Mouse (Mus musculus) intestine, embryonic 15.5 days (tissue): ENCODE data around the gene Katnbl1. TPM values are rescaled to one million over a fixed set of nuclear protein-coding genes. Genes with fewer than 3 reads are reported as not detected.
"Not testable (repeated sequence)": the region's sequence is repeated elsewhere in the genome, so short reads cannot be mapped to it uniquely, and the experiment has no call there.

Experiments
- ATAC-seq: fragments of 200-750 bp; cut with Nextera tagmentation; 2 replicates; pipeline ENCODE4 v1.8.0; 2017; ENCODE audit warnings: moderate TSS enrichment, moderate library complexity
- H3K27ac ChIP-seq: fragments of 300-500 bp; sonication (generic); 2 replicates; pipeline ENCODE4 v1.5.1; 2015; ENCODE audit warnings: mild to moderate bottlenecking, inconsistent platforms
- H3K27me3 ChIP-seq: fragments of 300-500 bp; sonication (generic); replicated peaks from 2 replicates; pipeline ENCODE4 v1.6.1; 2015; ENCODE audit warnings: inconsistent platforms
- H3K36me3 ChIP-seq: fragments of 300-500 bp; sonication (generic); 2 replicates; pipeline ENCODE4 v1.6.1; 2015; ENCODE audit warnings: inconsistent platforms
- H3K4me1 ChIP-seq: fragments of 300-500 bp; sonication (generic); replicated peaks from 2 replicates; pipeline ENCODE4 v1.6.1; 2015; ENCODE audit warnings: inconsistent platforms
- H3K4me2 ChIP-seq: fragments of 300-500 bp; sonication (generic); replicated peaks from 2 replicates; pipeline ENCODE4 v1.6.1; 2015; ENCODE audit warnings: mild to moderate bottlenecking, inconsistent platforms
- H3K4me3 ChIP-seq: fragments of 300-500 bp; sonication (generic); replicated peaks from 2 replicates; pipeline ENCODE4 v1.5.1; 2015; ENCODE audit warnings: inconsistent platforms
- H3K9ac ChIP-seq: fragments of 300-500 bp; sonication (generic); 2 replicates; pipeline ENCODE4 v1.6.1; 2015; ENCODE audit warnings: inconsistent platforms
- H3K9me3 ChIP-seq: fragments of 300-500 bp; sonication (generic); 2 replicates; pipeline ENCODE4 v1.6.1; 2016; ENCODE audit warnings: inconsistent platforms
- WGBS: fragments of 180-500 bp; shearing (Covaris S2); methylation state at CpG from one replicate; pipeline ENCODE4 v1.1.7; 2015; 5-methylcytosine and 5-hydroxymethylcytosine counted together
- polyA plus RNA-seq: library from polyadenylated mRNA; unstranded; fragments of >200 nt; fragmentation: Nextera tagmentation; extraction: Ambion mirVana; gene quantifications from 2 replicates; pipeline ENCODE4 v1.2.1, GENCODE M21; 2015

Katnbl1 gene
- polyA plus RNA-seq, 1 experiment from 2014 or later: 43.0 TPM

DNA sequence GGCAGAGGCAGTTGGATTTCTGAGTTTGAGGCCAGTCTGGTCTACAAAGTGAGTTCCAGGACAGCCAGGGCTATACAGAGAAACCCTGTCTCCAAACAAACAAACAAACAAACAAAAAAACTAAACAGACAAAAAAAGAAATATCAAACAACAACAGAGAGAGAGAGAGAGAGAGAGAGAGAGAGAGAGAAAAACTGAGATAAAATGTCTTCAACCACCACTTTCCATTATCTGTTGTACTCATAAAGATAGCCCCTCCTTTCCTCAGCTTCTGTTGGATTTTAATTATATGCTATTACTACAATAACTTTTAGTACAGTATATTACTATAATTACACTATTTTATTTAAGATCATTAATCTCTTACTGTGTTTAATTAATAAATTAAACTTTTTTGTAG, 73.5 kb downstream of the Katnbl1 start:
- H3K4me2 ChIP-seq, H3K9ac ChIP-seq, H3K27ac ChIP-seq, H3K27me3 ChIP-seq, H3K9me3 ChIP-seq, ATAC-seq, H3K4me3 ChIP-seq, H3K36me3 ChIP-seq, H3K4me1 ChIP-seq: not testable (repeated sequence)

DNA sequence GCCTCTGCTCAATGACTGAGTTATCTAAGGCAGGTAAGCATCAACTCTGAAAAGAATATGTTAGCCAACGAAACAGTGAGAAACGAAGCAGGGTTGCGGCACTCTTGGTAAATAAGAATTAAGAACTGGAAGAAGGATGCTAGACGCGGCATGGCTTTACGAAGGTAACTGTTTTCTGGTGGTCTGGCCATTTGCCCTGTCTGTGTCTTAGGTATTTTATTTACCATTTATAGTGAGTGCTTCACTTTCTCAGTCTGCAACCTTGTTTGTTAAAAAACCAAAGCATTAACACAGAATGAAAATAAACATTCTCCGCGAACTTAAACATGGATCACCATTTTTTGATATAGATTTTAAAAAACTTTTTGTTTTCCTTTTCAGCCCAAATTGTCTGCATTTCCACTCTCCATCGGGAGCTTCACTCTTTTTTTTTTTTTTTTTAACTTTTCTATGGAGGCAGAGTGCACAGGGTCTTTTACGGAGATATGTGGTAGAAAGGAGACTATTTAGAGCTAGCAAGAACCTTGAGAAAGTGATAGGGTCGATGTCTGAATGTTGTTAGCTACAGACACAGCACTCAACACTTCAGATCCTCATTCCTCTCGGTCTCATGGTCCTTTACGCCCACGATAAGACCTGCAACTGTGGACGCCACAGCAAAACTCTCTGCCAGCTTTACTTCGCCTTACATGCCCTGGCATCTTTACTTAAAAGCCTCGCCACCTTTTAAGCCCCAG, 75.3 kb downstream of the Katnbl1 start:
- 30% methylated on average over 17 of the region's 17 CpGs for WGBS
- H3K4me1 ChIP-seq: no peaks in the 10 kb centered on the region
- H3K36me3 ChIP-seq: no peaks in the 10 kb centered on the region
- peak overlapping the region; percentile 60 for H3K4me2 ChIP-seq
- 0 out of 2 replicates have a peak overlapping the region, but pooled peaks have one; percentile 48 for H3K27ac ChIP-seq
- H3K4me3 ChIP-seq: peak overlapping the region; percentile 67
- H3K9me3 ChIP-seq: no peaks in the 10 kb centered on the region
- no peaks in the 10 kb centered on the region for H3K27me3 ChIP-seq
- peak; percentile 75; the same call in 1 of the 2 replicates for ATAC-seq
- peak overlapping the region; percentile 82 for H3K9ac ChIP-seq

DNA sequence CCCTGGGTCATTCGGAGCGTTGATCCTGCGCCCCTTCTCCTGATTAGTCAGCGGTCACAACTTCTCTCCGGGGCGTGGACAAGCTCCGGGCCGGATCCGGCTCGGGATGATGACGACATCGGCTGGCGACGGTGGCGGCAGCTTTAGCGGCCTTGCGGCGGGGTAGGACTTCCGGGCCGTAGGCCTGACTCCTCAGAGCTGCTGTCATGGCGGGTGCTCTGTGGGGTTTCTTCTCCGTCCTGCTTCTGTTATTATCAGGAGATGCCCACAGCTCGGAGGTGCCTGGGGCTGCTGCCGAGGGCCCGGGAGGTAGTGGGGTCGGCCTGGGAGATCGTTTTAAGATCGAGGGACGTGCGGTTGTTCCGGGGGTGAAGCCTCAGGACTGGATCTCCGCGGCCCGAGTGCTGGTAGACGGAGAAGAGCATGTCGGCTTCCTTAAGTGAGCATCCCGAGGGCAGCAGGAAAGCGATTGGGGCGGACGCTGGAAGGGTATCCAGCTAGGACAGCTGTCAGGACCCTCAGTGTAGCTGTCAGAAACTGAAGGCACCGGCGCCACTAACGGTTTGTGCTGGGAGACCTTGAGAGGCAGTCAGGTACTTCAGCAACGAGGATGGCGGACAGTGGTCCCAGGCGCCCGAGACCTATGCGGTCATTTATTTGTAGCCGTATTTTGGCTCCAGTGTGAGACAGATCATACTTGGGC, 76.0 kb downstream of the Katnbl1 start, which contains the start of gene Emc7:
Gene Emc7 (plus strand): TSS at position 136 of the 703 bp plus-strand sequence.
- Histone ChIP-seq H3K27ac (peak within 1 kb of the TSS; percentile 72), H3K4me2 (peak within 1 kb of the TSS; percentile 70), H3K27me3 (no peaks in the 10 kb centered on the region), H3K9me3 (no peaks in the 10 kb centered on the region), H3K36me3 (no peaks in the 10 kb centered on the region), H3K4me1 (no peaks in the 10 kb centered on the region), H3K9ac (peak within 1 kb of the TSS; percentile 82), H3K4me3 (peak within 1 kb of the TSS; percentile 67)
- ATAC-seq: peak; percentile 99
- under 1% methylated on average over 49 of the region's 49 CpGs for WGBS

DNA sequence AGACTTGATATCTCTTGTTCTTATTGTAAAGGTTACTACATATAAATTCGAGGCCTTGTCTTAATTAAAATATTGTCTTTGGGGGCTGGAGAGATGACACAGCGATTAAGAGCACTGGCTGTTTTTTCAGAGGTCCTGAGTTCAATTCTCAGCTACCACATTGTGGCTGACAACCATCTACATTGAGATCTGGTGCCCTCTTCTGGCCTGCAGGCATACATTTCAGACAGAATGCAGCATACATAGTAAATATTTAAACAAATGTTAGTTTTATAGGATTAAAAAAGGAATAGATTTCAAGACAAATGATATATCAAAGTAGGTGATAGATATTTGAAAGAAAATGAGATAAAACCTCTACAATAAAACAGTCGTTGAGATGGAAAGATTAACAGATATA, 81.5 kb downstream of the Katnbl1 start:
- Histone ChIP-seq H3K4me3 (no peak overlapping the region), H3K9me3 (no peaks in the 10 kb centered on the region), H3K36me3 (peaks cover 8% of the 10 kb centered on the region), H3K27me3 (no peaks in the 10 kb centered on the region), H3K27ac (no peak overlapping the region), H3K4me1 (no peaks in the 10 kb centered on the region), H3K4me2 (no peak overlapping the region), H3K9ac (no peak overlapping the region)
- no peak for ATAC-seq
- WGBS: 90% methylated on average over 3 of the region's 3 CpGs

Other genes with a start within 250 kb of the Katnbl1 start
- not detected in 2 replicates for gene Olfr1316, start 244.2 kb upstream of the Katnbl1 start, polyA plus RNA-seq
- not detected in 2 replicates for gene Olfr1317, start 238.9 kb upstream of the Katnbl1 start, polyA plus RNA-seq
- not detected in 2 replicates for gene Olfr1318, start 225.0 kb upstream of the Katnbl1 start, polyA plus RNA-seq
- 22.8 and 23.8 TPM in 2 replicates for gene Lpcat4, start 139.7 kb upstream of the Katnbl1 start, polyA plus RNA-seq
- not detected in 2 replicates for gene Nutm1, start 119.9 kb upstream of the Katnbl1 start, polyA plus RNA-seq
- 256 and 271 TPM in 2 replicates for gene Nop10, start 117.3 kb upstream of the Katnbl1 start, polyA plus RNA-seq
- 13.8 TPM in 2 replicates for gene Slc12a6, start 113.4 kb upstream of the Katnbl1 start, polyA plus RNA-seq
- not detected in 2 replicates for gene Gm21985, start 112.9 kb upstream of the Katnbl1 start, polyA plus RNA-seq
- 109 and 113 TPM in 2 replicates for gene Emc4, start 11.2 kb upstream of the Katnbl1 start, polyA plus RNA-seq
- gene Emc7, start 75.8 kb downstream of the Katnbl1 start, polyA plus RNA-seq: 19.6 and 20.6 TPM in 2 replicates
- gene Chrm5, start 101.6 kb downstream of the Katnbl1 start, polyA plus RNA-seq: 0.09 TPM in 1 of 2 replicates, not detected in the other
- 8.4 and 11.9 TPM in 2 replicates for gene Aven, start 113.8 kb downstream of the Katnbl1 start, polyA plus RNA-seq